Mouse (Mus musculus): Measurements from ENCODE around the gene Tcf12.

Tcf12 gene

GRCm38 (mm10) chr9:72111622-72112550 lies at the start of gene Tcf12:
TSS of gene Tcf12 (minus strand) at chr9:72111871.
- DNase-seq (ENCODE audit: low spot score): peak; percentile 90

GRCm38 (mm10) chr9:72158392-72158791 lies 46.7 kb upstream of the Tcf12 start:
- DNase-seq (ENCODE audit: low spot score): no peak

- DNase-seq (ENCODE audit: low spot score): no peak
Measured at GRCm38 (mm10) chr9:72157091-72157490, 45.4 kb upstream of the Tcf12 start.

- DNase-seq (ENCODE audit: low spot score): no peak
Measured at GRCm38 (mm10) chr9:72155250-72156138, 43.8 kb upstream of the Tcf12 start.

GRCm38 (mm10) chr9:72144148-72144547 lies 32.5 kb upstream of the Tcf12 start:
- DNase-seq (ENCODE audit: low spot score): no peak

- DNase-seq (ENCODE audit: low spot score): no peak
Measured at GRCm38 (mm10) chr9:72137899-72138298, 26.2 kb upstream of the Tcf12 start.

GRCm38 (mm10) chr9:72133772-72134245 lies 22.1 kb upstream of the Tcf12 start:
- DNase-seq (ENCODE audit: low spot score): no peak

- DNase-seq (ENCODE audit: low spot score): peak; percentile 93
Measured at GRCm38 (mm10) chr9:72133089-72133771, 21.6 kb upstream of the Tcf12 start.

- no peak for DNase-seq (ENCODE audit: low spot score)
Measured at GRCm38 (mm10) chr9:72132728-72133088, 21.0 kb upstream of the Tcf12 start.

- DNase-seq (ENCODE audit: low spot score): no peak
Measured at GRCm38 (mm10) chr9:72129884-72130283, 18.2 kb upstream of the Tcf12 start.

GRCm38 (mm10) chr9:72125442-72125841 lies 13.8 kb upstream of the Tcf12 start:
- DNase-seq (ENCODE audit: low spot score): no peak

- no peak for DNase-seq (ENCODE audit: low spot score)
Measured at GRCm38 (mm10) chr9:72118490-72118889, 6.8 kb upstream of the Tcf12 start.

GRCm38 (mm10) chr9:72111004-72111621 lies 558 bp downstream of the Tcf12 start:
- peak; percentile 77 for DNase-seq (ENCODE audit: low spot score)

- DNase-seq (ENCODE audit: low spot score): no peak
Measured at GRCm38 (mm10) chr9:72110627-72111003, 1.1 kb downstream of the Tcf12 start.

- no peak for DNase-seq (ENCODE audit: low spot score)
Measured at GRCm38 (mm10) chr9:72103471-72103870, 8.2 kb downstream of the Tcf12 start.

- no peak for DNase-seq (ENCODE audit: low spot score)
Measured at GRCm38 (mm10) chr9:72099945-72100685, 11.6 kb downstream of the Tcf12 start.

- no peak for DNase-seq (ENCODE audit: low spot score)
Measured at GRCm38 (mm10) chr9:72098056-72098455, 13.6 kb downstream of the Tcf12 start.

- no peak for DNase-seq (ENCODE audit: low spot score)
Measured at GRCm38 (mm10) chr9:72097083-72097482, 14.6 kb downstream of the Tcf12 start.

GRCm38 (mm10) chr9:72094675-72095074 lies 17.0 kb downstream of the Tcf12 start:
- no peak for DNase-seq (ENCODE audit: low spot score)

GRCm38 (mm10) chr9:72092191-72092590 lies 19.5 kb downstream of the Tcf12 start:
- no peak for DNase-seq (ENCODE audit: low spot score)

Measured in testis, postnatal 10 days (tissue).